Mouse (Mus musculus): Measurements from ENCODE around the gene Tmem139. TPM values are rescaled to one million over a fixed set of nuclear protein-coding genes. Genes with fewer than 3 reads are reported as not detected.

The Tmem139 gene
- polyA plus RNA-seq, 1 experiment from 2014 or later: not detected

GRCm38 (mm10) chr6:42241311-42242045 lies 20.3 kb upstream of the Tmem139 start:
- ATAC-seq (replicated peaks; ENCODE audit: insufficient number of reproducible peaks, low FRiP score, low TSS enrichment): no peak
- WGBS (ENCODE audit: insufficient replicate concordance): 80% methylated on average over 6 of the region's 6 CpGs
- Histone ChIP-seq H3K9me3 (replicated peaks; ENCODE audit: control insufficient read depth, low read length) (no peaks in the 10 kb centered on the region), H3K36me3 (ENCODE audit: control insufficient read depth, insufficient read depth, low read length) (no peaks in the 10 kb centered on the region), H3K4me3 (ENCODE audit: low read depth, low read length) (no peak overlapping the region), H3K4me2 (no peak overlapping the region), H3K27ac (ENCODE audit: low read depth, low read length) (no peak overlapping the region), H3K9ac (ENCODE audit: low read depth, low read length) (no peak overlapping the region), H3K4me1 (ENCODE audit: control insufficient read depth, insufficient read depth, low read length) (peaks cover 5% of the 10 kb centered on the region; the same call in 1 of the 2 replicates), H3K27me3 (ENCODE audit: control insufficient read depth, insufficient read depth, low read length) (peaks cover 1% of the 10 kb centered on the region; the same call in 1 of the 2 replicates)

GRCm38 (mm10) chr6:42245711-42246353 lies 15.9 kb upstream of the Tmem139 start, which contains the start of gene Gstk1:
Gene Gstk1, plus strand, starts transcription at chr6:42245935.
- WGBS (ENCODE audit: insufficient replicate concordance): 2% methylated on average over 28 of the region's 28 CpGs
- Histone ChIP-seq H3K9ac (ENCODE audit: low read depth, low read length) (peak within 1 kb of the TSS; percentile 66), H3K27me3 (ENCODE audit: control insufficient read depth, insufficient read depth, low read length) (peaks cover 6% of the 10 kb centered on the region; the same call in 1 of the 2 replicates), H3K4me2 (peak within 1 kb of the TSS; percentile 87), H3K27ac (ENCODE audit: low read depth, low read length) (0 out of 2 replicates have a peak within 1 kb of the TSS, but pooled peaks have one; percentile 4), H3K36me3 (ENCODE audit: control insufficient read depth, insufficient read depth, low read length) (no peaks in the 10 kb centered on the region), H3K4me3 (ENCODE audit: low read depth, low read length) (peak within 1 kb of the TSS; percentile 52), H3K9me3 (replicated peaks; ENCODE audit: control insufficient read depth, low read length) (no peaks in the 10 kb centered on the region), H3K4me1 (ENCODE audit: control insufficient read depth, insufficient read depth, low read length) (peaks cover 6% of the 10 kb centered on the region; the same call in 1 of the 2 replicates)
- peak; percentile 100 for ATAC-seq (replicated peaks; ENCODE audit: insufficient number of reproducible peaks, low FRiP score, low TSS enrichment)

GRCm38 (mm10) chr6:42247173-42247572 lies 14.6 kb upstream of the Tmem139 start:
- WGBS (ENCODE audit: insufficient replicate concordance): 12% methylated on average over 8 of the region's 8 CpGs
- Histone ChIP-seq H3K9ac (ENCODE audit: low read depth, low read length) (no peak overlapping the region), H3K27me3 (ENCODE audit: control insufficient read depth, insufficient read depth, low read length) (peaks cover 6% of the 10 kb centered on the region; the same call in 1 of the 2 replicates), H3K4me3 (ENCODE audit: low read depth, low read length) (no peak overlapping the region), H3K36me3 (ENCODE audit: control insufficient read depth, insufficient read depth, low read length) (no peaks in the 10 kb centered on the region), H3K4me1 (ENCODE audit: control insufficient read depth, insufficient read depth, low read length) (peaks cover 6% of the 10 kb centered on the region; the same call in 1 of the 2 replicates), H3K9me3 (replicated peaks; ENCODE audit: control insufficient read depth, low read length) (no peaks in the 10 kb centered on the region), H3K4me2 (no peak overlapping the region), H3K27ac (ENCODE audit: low read depth, low read length) (no peak overlapping the region)
- ATAC-seq (replicated peaks; ENCODE audit: insufficient number of reproducible peaks, low FRiP score, low TSS enrichment): no peak

GRCm38 (mm10) chr6:42247981-42248380 lies 13.8 kb upstream of the Tmem139 start:
- H3K9ac ChIP-seq (ENCODE audit: low read depth, low read length): no peak overlapping the region
- H3K9me3 ChIP-seq (replicated peaks; ENCODE audit: control insufficient read depth, low read length): no peaks in the 10 kb centered on the region
- no peak overlapping the region for H3K4me2 ChIP-seq
- no peak for ATAC-seq (replicated peaks; ENCODE audit: insufficient number of reproducible peaks, low FRiP score, low TSS enrichment)
- no peak overlapping the region for H3K4me3 ChIP-seq (ENCODE audit: low read depth, low read length)
- no peak overlapping the region for H3K27ac ChIP-seq (ENCODE audit: low read depth, low read length)
- no peaks in the 10 kb centered on the region for H3K36me3 ChIP-seq (ENCODE audit: control insufficient read depth, insufficient read depth, low read length)
- peaks cover 6% of the 10 kb centered on the region; the same call in 1 of the 2 replicates for H3K27me3 ChIP-seq (ENCODE audit: control insufficient read depth, insufficient read depth, low read length)
- 89% methylated on average over 1 of the region's 1 CpGs for WGBS (ENCODE audit: insufficient replicate concordance)
- H3K4me1 ChIP-seq (ENCODE audit: control insufficient read depth, insufficient read depth, low read length): peaks cover 6% of the 10 kb centered on the region; the same call in 1 of the 2 replicates

GRCm38 (mm10) chr6:42251791-42252190 lies 10.0 kb upstream of the Tmem139 start:
- Histone ChIP-seq H3K9me3 (replicated peaks; ENCODE audit: control insufficient read depth, low read length) (no peaks in the 10 kb centered on the region), H3K27me3 (ENCODE audit: control insufficient read depth, insufficient read depth, low read length) (peaks cover 1% of the 10 kb centered on the region; the same call in 1 of the 2 replicates), H3K27ac (ENCODE audit: low read depth, low read length) (no peak overlapping the region), H3K9ac (ENCODE audit: low read depth, low read length) (no peak overlapping the region), H3K4me2 (no peak overlapping the region), H3K4me1 (ENCODE audit: control insufficient read depth, insufficient read depth, low read length) (no peaks in the 10 kb centered on the region), H3K36me3 (ENCODE audit: control insufficient read depth, insufficient read depth, low read length) (no peaks in the 10 kb centered on the region), H3K4me3 (ENCODE audit: low read depth, low read length) (no peak overlapping the region)
- ATAC-seq (replicated peaks; ENCODE audit: insufficient number of reproducible peaks, low FRiP score, low TSS enrichment): no peak
- 75% methylated on average over 4 of the region's 4 CpGs for WGBS (ENCODE audit: insufficient replicate concordance)

GRCm38 (mm10) chr6:42253103-42253502 lies 8.7 kb upstream of the Tmem139 start:
- 67% methylated on average over 2 of the region's 2 CpGs for WGBS (ENCODE audit: insufficient replicate concordance)
- Histone ChIP-seq H3K36me3 (ENCODE audit: control insufficient read depth, insufficient read depth, low read length) (no peaks in the 10 kb centered on the region), H3K27me3 (ENCODE audit: control insufficient read depth, insufficient read depth, low read length) (no peaks in the 10 kb centered on the region), H3K4me2 (no peak overlapping the region), H3K9ac (ENCODE audit: low read depth, low read length) (no peak overlapping the region), H3K4me1 (ENCODE audit: control insufficient read depth, insufficient read depth, low read length) (no peaks in the 10 kb centered on the region), H3K27ac (ENCODE audit: low read depth, low read length) (no peak overlapping the region), H3K4me3 (ENCODE audit: low read depth, low read length) (no peak overlapping the region), H3K9me3 (replicated peaks; ENCODE audit: control insufficient read depth, low read length) (no peaks in the 10 kb centered on the region)
- no peak for ATAC-seq (replicated peaks; ENCODE audit: insufficient number of reproducible peaks, low FRiP score, low TSS enrichment)

GRCm38 (mm10) chr6:42257303-42257863 lies 4.4 kb upstream of the Tmem139 start:
- H3K4me1 ChIP-seq (ENCODE audit: control insufficient read depth, insufficient read depth, low read length): peaks cover 3% of the 10 kb centered on the region; the same call in 1 of the 2 replicates
- peak overlapping the region; percentile 38; the same call in 1 of the 2 replicates for H3K4me2 ChIP-seq
- H3K27ac ChIP-seq (ENCODE audit: low read depth, low read length): no peak overlapping the region
- H3K36me3 ChIP-seq (ENCODE audit: control insufficient read depth, insufficient read depth, low read length): no peaks in the 10 kb centered on the region
- WGBS (ENCODE audit: insufficient replicate concordance): 18% methylated on average over 11 of the region's 11 CpGs
- no peaks in the 10 kb centered on the region for H3K9me3 ChIP-seq (replicated peaks; ENCODE audit: control insufficient read depth, low read length)
- no peak overlapping the region for H3K4me3 ChIP-seq (ENCODE audit: low read depth, low read length)
- no peak overlapping the region for H3K9ac ChIP-seq (ENCODE audit: low read depth, low read length)
- ATAC-seq (replicated peaks; ENCODE audit: insufficient number of reproducible peaks, low FRiP score, low TSS enrichment): no peak; the same call in 1 of the 2 replicates
- H3K27me3 ChIP-seq (ENCODE audit: control insufficient read depth, insufficient read depth, low read length): no peaks in the 10 kb centered on the region; the same call in 1 of the 2 replicates

GRCm38 (mm10) chr6:42260430-42260829 lies 1.3 kb upstream of the Tmem139 start:
- WGBS (ENCODE audit: insufficient replicate concordance): 39% methylated on average over 6 of the region's 6 CpGs
- Histone ChIP-seq H3K4me3 (ENCODE audit: low read depth, low read length) (no peak overlapping the region), H3K4me1 (ENCODE audit: control insufficient read depth, insufficient read depth, low read length) (peaks cover 7% of the 10 kb centered on the region; the same call in 1 of the 2 replicates), H3K27me3 (ENCODE audit: control insufficient read depth, insufficient read depth, low read length) (no peaks in the 10 kb centered on the region; the same call in 1 of the 2 replicates), H3K36me3 (ENCODE audit: control insufficient read depth, insufficient read depth, low read length) (no peaks in the 10 kb centered on the region), H3K4me2 (no peak overlapping the region), H3K27ac (ENCODE audit: low read depth, low read length) (no peak overlapping the region), H3K9me3 (replicated peaks; ENCODE audit: control insufficient read depth, low read length) (no peaks in the 10 kb centered on the region), H3K9ac (ENCODE audit: low read depth, low read length) (no peak overlapping the region)
- ATAC-seq (replicated peaks; ENCODE audit: insufficient number of reproducible peaks, low FRiP score, low TSS enrichment): no peak
